Mouse (Mus musculus) hindlimb bud, embryonic 11.5 days (tissue): ENCODE data around the gene Olfr8.
"Not testable (repeated sequence)": the region's sequence is repeated elsewhere in the genome, so short reads cannot be mapped to it uniquely, and the experiment has no call there.

Source experiments
- DNase-seq: peaks from one replicate; pipeline ENCODE4 v3.0.0-alpha.2; 2012; ENCODE audit warnings: low read depth, low spot score; ENCODE audit errors: extremely low spot score

The Olfr8 gene

GRCm38 (mm10) chr10:78950336-78950735 is at the start of gene Olfr8:
Gene Olfr8, plus strand, starts transcription at chr10:78950636.
- not testable (repeated sequence) for DNase-seq

DNA sequence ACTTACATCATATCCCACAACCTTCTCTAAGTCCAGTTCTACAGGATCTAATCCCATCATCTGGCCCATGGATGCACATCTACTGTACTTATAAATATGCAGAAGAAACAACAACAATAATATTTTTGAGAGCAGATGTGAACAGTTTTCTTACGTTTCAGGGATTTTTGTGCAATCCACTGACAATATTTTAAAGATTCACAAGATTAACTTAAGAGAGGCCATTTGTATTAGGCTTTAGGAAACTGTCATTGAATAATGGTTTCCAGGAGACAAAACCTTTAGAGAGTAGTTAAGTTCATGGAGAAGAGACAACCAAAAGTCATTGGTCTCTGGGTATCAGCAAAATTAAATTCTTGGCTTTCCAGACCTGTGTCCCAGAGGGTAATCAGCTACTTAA is 37.6 kb upstream of the Olfr8 start, which contains the start of gene Olfr1354:
Gene Olfr1354, plus strand, starts transcription at position 301 of the 400 bp plus-strand sequence.
- DNase-seq: not testable (repeated sequence)

GRCm38 (mm10) chr10:78963009-78963408 is 12.6 kb downstream of the Olfr8 start, which contains the start of gene Olfr1353:
Gene Olfr1353, plus strand, starts transcription at chr10:78963309.
- not testable (repeated sequence) for DNase-seq

- DNase-seq: no peak
Measured at GRCm38 (mm10) chr10:78980750-78981149, 30.3 kb downstream of the Olfr8 start, which contains the start of gene Olfr1352. Gene Olfr1352, plus strand, starts transcription at chr10:78981050.
